Mouse (Mus musculus) cerebellum, adult 2 months (tissue): Measurements from ENCODE around the gene Hipk1.

ENCODE experiments used
- CTCF ChIP-seq: fragments of 200-500 bp; IDR thresholded peaks from 2 replicates; pipeline ENCODE4 v1.5.1; 2011; ENCODE audit warnings: low read depth, mild to moderate bottlenecking, control low read depth, low read length, moderate library complexity, borderline replicate concordance; ENCODE audit not compliant: insufficient read depth
- POLR2A ChIP-seq: fragments of 200-500 bp; IDR thresholded peaks from 2 replicates; pipeline ENCODE4 v1.6.1; 2011; ENCODE audit warnings: low read length, control low read depth, borderline replicate concordance; ENCODE audit not compliant: insufficient read depth

GRCm38 (mm10) chr3:103839711-103840110 lies 48.3 kb upstream of the Hipk1 start:
- TF ChIP-seq CTCF (no peak), POLR2A (no peak)
